Comparison of ENCODE assay signal across 17 mouse cellular contexts in the genomic region with DNA sequence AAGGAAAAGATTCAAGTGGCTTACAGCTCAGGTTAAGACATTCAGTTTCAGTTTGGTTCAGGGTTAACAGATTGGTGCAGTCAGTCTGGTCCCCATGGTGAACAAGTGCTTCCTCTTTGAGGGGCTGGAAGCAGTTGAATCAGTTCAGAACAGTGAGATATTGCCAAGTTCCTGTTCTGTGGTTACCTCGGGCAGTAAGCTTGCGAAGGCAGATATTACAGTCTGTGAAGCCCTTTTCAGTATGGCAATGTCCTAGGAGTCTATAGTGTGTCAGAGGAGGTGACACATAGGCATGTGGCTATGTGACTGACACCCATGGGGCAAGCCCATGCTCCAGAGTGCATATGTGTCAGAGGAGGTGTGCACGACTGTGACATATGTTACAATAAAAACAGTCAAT. TPM values are rescaled to one million over a fixed set of nuclear protein-coding genes. Genes with fewer than 3 reads are reported as not detected.
DNase-seq lines count a peak whose midpoint lies in the region; ATAC-seq and TF ChIP-seq lines count a peak whose summit lies in the region.
"Had no signal": no experiment of that assay in that cellular context is flagged by ENCODE, and none has a peak within 500 bp of the region (broad histone marks: within the 10 kb centered on the region; RNA-seq: fewer than 3 reads in every experiment).

No protein-coding gene starts in this region.

- no peaks in the 10 kb centered on the region for H3K27me3 ChIP-seq in intestine, postnatal 0 days (replicated peaks; ENCODE audit: control insufficient read depth, insufficient read depth, low read length)
- H3K27me3 ChIP-seq in intestine, embryonic 16.5 days (replicated peaks; ENCODE audit: control insufficient read depth, insufficient read depth, low read length), result no peaks in the 10 kb centered on the region
- no peaks in the 10 kb centered on the region for H3K27me3 ChIP-seq in midbrain, postnatal 0 days (ENCODE audit: insufficient read depth, low read length)
- H3K27me3 ChIP-seq: embryonic facial prominence, embryonic 15.5 days; liver, embryonic 15.5 days; midbrain, embryonic 13.5 days; neural tube, embryonic 13.5 days had no signal

- peak; percentile 50; the same call in 1 of the 2 replicates for ATAC-seq in intestine, postnatal 0 days
- ATAC-seq in intestine, embryonic 16.5 days, result no peak
- peak; percentile 48; the same call in 1 of the 2 replicates for ATAC-seq in megakaryocyte-erythroid progenitor cell, adult 5-6 weeks (replicated peaks; ENCODE audit: low FRiP score, low TSS enrichment, poor library complexity, severe bottlenecking)
- ATAC-seq in midbrain, postnatal 0 days (ENCODE audit: low FRiP score), result no peak
- ATAC-seq: CD4-positive, CD25-positive, alpha-beta regulatory T cell, adult 4 months; forebrain, embryonic 14.5 days; midbrain, embryonic 13.5 days had no signal

- TF ChIP-seq CTCF in intestine, postnatal 0 days (IDR thresholded peaks at IDR 0.05; ENCODE audit: low read depth), result no peak
- no peak for TF ChIP-seq CTCF in midbrain, postnatal 0 days (IDR thresholded peaks at IDR 0.05)

- no peak overlapping the region for H3K4me3 ChIP-seq in intestine, postnatal 0 days (ENCODE audit: low read depth, low read length)
- no peak overlapping the region for H3K4me3 ChIP-seq in intestine, embryonic 16.5 days (ENCODE audit: low read length)
- no peak overlapping the region for H3K4me3 ChIP-seq in brown adipose tissue, adult 24 weeks (ENCODE audit: insufficient read depth, low read depth, low read length)
- no peak overlapping the region for H3K4me3 ChIP-seq in midbrain, postnatal 0 days (ENCODE audit: low read depth, low read length)
- H3K4me3 ChIP-seq: embryonic facial prominence, embryonic 15.5 days; liver, embryonic 15.5 days; midbrain, embryonic 13.5 days; neural tube, embryonic 13.5 days had no signal

- no peak overlapping the region for H3K9ac ChIP-seq in intestine, postnatal 0 days (ENCODE audit: low read depth, low read length)
- no peak overlapping the region for H3K9ac ChIP-seq in intestine, embryonic 16.5 days (ENCODE audit: low read depth, low read length)
- H3K9ac ChIP-seq in midbrain, postnatal 0 days (replicated peaks; ENCODE audit: low read length, poor library complexity, severe bottlenecking), result no peak overlapping the region
- H3K9ac ChIP-seq: embryonic facial prominence, embryonic 15.5 days; liver, embryonic 15.5 days; midbrain, embryonic 13.5 days; neural tube, embryonic 13.5 days had no signal

- no peaks in the 10 kb centered on the region for H3K4me1 ChIP-seq in intestine, postnatal 0 days (replicated peaks; ENCODE audit: control insufficient read depth, insufficient read depth, low read length)
- no peaks in the 10 kb centered on the region for H3K4me1 ChIP-seq in intestine, embryonic 16.5 days (ENCODE audit: control insufficient read depth, insufficient read depth, low read length)
- H3K4me1 ChIP-seq in brown adipose tissue, adult 24 weeks (ENCODE audit: control insufficient read depth, insufficient read depth, insufficient read length, low read length), result peaks cover 2% of the 10 kb centered on the region; the same call in 1 of the 2 replicates
- no peaks in the 10 kb centered on the region for H3K4me1 ChIP-seq in midbrain, postnatal 0 days (ENCODE audit: insufficient read depth, low read length)
- H3K4me1 ChIP-seq: embryonic facial prominence, embryonic 15.5 days; liver, embryonic 15.5 days; midbrain, embryonic 13.5 days; neural tube, embryonic 13.5 days had no signal

- DNase-seq in A20 (ENCODE audit: low read depth, low spot score), result peak; percentile 72
- no peak for DNase-seq in midbrain, postnatal 0 days (ENCODE audit: low spot score)
- no peak for DNase-seq in adrenal gland, postnatal 14 days
- DNase-seq: gastrocnemius, postnatal 10 days; kidney, adult 11 months; right cerebral cortex, adult 18-20 months; thymus, adult 18-20 months had no signal

- H3K4me2 ChIP-seq in intestine, postnatal 0 days (replicated peaks; ENCODE audit: low read depth), result no peak overlapping the region
- H3K4me2 ChIP-seq in intestine, embryonic 16.5 days (ENCODE audit: low read depth, low read length), result no peak overlapping the region
- no peak overlapping the region for H3K4me2 ChIP-seq in midbrain, postnatal 0 days (ENCODE audit: low read depth, low read length, poor library complexity, severe bottlenecking)
- H3K4me2 ChIP-seq: embryonic facial prominence, embryonic 15.5 days; liver, embryonic 15.5 days; midbrain, embryonic 13.5 days; neural tube, embryonic 13.5 days had no signal

- H3K27ac ChIP-seq in intestine, postnatal 0 days (ENCODE audit: low read depth, low read length), result peak overlapping the region; percentile 35; the same call in 1 of the 2 replicates
- no peak overlapping the region for H3K27ac ChIP-seq in intestine, embryonic 16.5 days (ENCODE audit: low read length)
- H3K27ac ChIP-seq in brown adipose tissue, adult 24 weeks (replicated peaks; ENCODE audit: low read depth, low read length), result peak overlapping the region; percentile 22; the same call in 1 of the 2 replicates
- H3K27ac ChIP-seq in midbrain, postnatal 0 days (ENCODE audit: low read depth, low read length), result no peak overlapping the region
- H3K27ac ChIP-seq: embryonic facial prominence, embryonic 15.5 days; liver, embryonic 15.5 days; midbrain, embryonic 13.5 days; neural tube, embryonic 13.5 days had no signal

- 77% methylated on average over 3 of the region's 3 CpGs for WGBS in intestine, postnatal 0 days
- WGBS in intestine, embryonic 16.5 days, result 87% methylated on average over 3 of the region's 3 CpGs
- WGBS in midbrain, postnatal 0 days, result 97% methylated on average over 3 of the region's 3 CpGs

- peaks cover 93% of the 10 kb centered on the region for H3K36me3 ChIP-seq in intestine, postnatal 0 days (ENCODE audit: control insufficient read depth, insufficient read depth)
- H3K36me3 ChIP-seq in intestine, embryonic 16.5 days (ENCODE audit: control insufficient read depth, insufficient read depth, low read length), result peaks cover 39% of the 10 kb centered on the region
- H3K36me3 ChIP-seq in midbrain, postnatal 0 days (ENCODE audit: insufficient read depth, low read length), result peaks cover 69% of the 10 kb centered on the region

- H3K9me3 ChIP-seq in intestine, postnatal 0 days (ENCODE audit: control insufficient read depth), result no peaks in the 10 kb centered on the region
- no peaks in the 10 kb centered on the region for H3K9me3 ChIP-seq in intestine, embryonic 16.5 days (ENCODE audit: control insufficient read depth, low read length)
- no peaks in the 10 kb centered on the region for H3K9me3 ChIP-seq in midbrain, postnatal 0 days (ENCODE audit: low read length)
- H3K9me3 ChIP-seq: embryonic facial prominence, embryonic 15.5 days; liver, embryonic 15.5 days; midbrain, embryonic 13.5 days; neural tube, embryonic 13.5 days had no signal

RNA-seq across cellular contexts. Expression of gene Kif1c, which starts 20.2 kb away (rescaled TPM):
- polyA plus RNA-seq in intestine, postnatal 0 days (2015; fragmentation: Nextera tagmentation; extraction: Ambion mirVana), result 4.4 and 5.4 TPM in 2 replicates
- 2.3 and 2.8 TPM in 2 replicates for polyA plus RNA-seq in intestine, embryonic 16.5 days (2015; fragmentation: Nextera tagmentation; extraction: Ambion mirVana)
- polyA plus RNA-seq in brown adipose tissue, adult 24 weeks (2012; ENCODE audit: insufficient read depth, insufficient read length, missing spikeins), result 93.8 and 106 TPM in 2 replicates
- 3.9 and 8.3 TPM in 2 replicates for total RNA-seq in megakaryocyte-erythroid progenitor cell, adult 5-6 weeks (2014; fragmentation: Nextera tagmentation)
- total RNA-seq in megakaryocyte-erythroid progenitor cell, adult 5-6 weeks (2017), result 5.4 and 13.2 TPM in 2 replicates
- 30.9 and 31.7 TPM in 2 replicates for total RNA-seq in midbrain, postnatal 0 days (2014; rRNA removed)
- 1.6 and 1.9 TPM in 2 replicates for polyA plus RNA-seq in midbrain, postnatal 0 days (2015; fragmentation: Nextera tagmentation; extraction: Ambion mirVana)
- 154 and 159 TPM in 2 replicates for total RNA-seq in adrenal gland, postnatal 14 days (2021)

RNA-seq across cellular contexts. Expression of gene Inca1, which starts 20.6 kb away (rescaled TPM):
- 2.8 and 3.3 TPM in 2 replicates for polyA plus RNA-seq in intestine, postnatal 0 days (2015; fragmentation: Nextera tagmentation; extraction: Ambion mirVana)
- polyA plus RNA-seq in intestine, embryonic 16.5 days (2015; fragmentation: Nextera tagmentation; extraction: Ambion mirVana), result 1.4 and 1.8 TPM in 2 replicates
- polyA plus RNA-seq in brown adipose tissue, adult 24 weeks (2012; ENCODE audit: insufficient read depth, insufficient read length, missing spikeins), result 15.7 and 24.0 TPM in 2 replicates
- total RNA-seq in megakaryocyte-erythroid progenitor cell, adult 5-6 weeks (2014; fragmentation: Nextera tagmentation), result 0.69 TPM in 1 of 2 replicates, not detected in the other
- 0.42 TPM in 1 of 2 replicates, not detected in the other for total RNA-seq in megakaryocyte-erythroid progenitor cell, adult 5-6 weeks (2017)
- total RNA-seq in midbrain, postnatal 0 days (2014; rRNA removed), result 1.7 and 4.8 TPM in 2 replicates
- 2.1 and 2.2 TPM in 2 replicates for polyA plus RNA-seq in midbrain, postnatal 0 days (2015; fragmentation: Nextera tagmentation; extraction: Ambion mirVana)
- 15.2 and 15.8 TPM in 2 replicates for total RNA-seq in adrenal gland, postnatal 14 days (2021)

RNA-seq across cellular contexts. Expression of gene Camta2, which starts 32.7 kb away (rescaled TPM):
- polyA plus RNA-seq in intestine, postnatal 0 days (2015; fragmentation: Nextera tagmentation; extraction: Ambion mirVana), result 11.7 and 12.3 TPM in 2 replicates
- 14.2 and 14.4 TPM in 2 replicates for polyA plus RNA-seq in intestine, embryonic 16.5 days (2015; fragmentation: Nextera tagmentation; extraction: Ambion mirVana)
- polyA plus RNA-seq in brown adipose tissue, adult 24 weeks (2012; ENCODE audit: insufficient read depth, insufficient read length, missing spikeins), result 15.8 and 16.3 TPM in 2 replicates
- total RNA-seq in megakaryocyte-erythroid progenitor cell, adult 5-6 weeks (2014; fragmentation: Nextera tagmentation), result 14.6 and 17.4 TPM in 2 replicates
- total RNA-seq in megakaryocyte-erythroid progenitor cell, adult 5-6 weeks (2017), result 0.91 and 7.1 TPM in 2 replicates
- total RNA-seq in midbrain, postnatal 0 days (2014; rRNA removed), result 20.3 and 24.0 TPM in 2 replicates
- 23.6 and 24.5 TPM in 2 replicates for polyA plus RNA-seq in midbrain, postnatal 0 days (2015; fragmentation: Nextera tagmentation; extraction: Ambion mirVana)
- total RNA-seq in adrenal gland, postnatal 14 days (2021), result 38.8 and 41.8 TPM in 2 replicates

RNA-seq across cellular contexts. Expression of gene Zfp3, which starts 43.4 kb away (rescaled TPM):
- polyA plus RNA-seq in intestine, postnatal 0 days (2015; fragmentation: Nextera tagmentation; extraction: Ambion mirVana), result 4.4 and 5.0 TPM in 2 replicates
- 4.8 and 5.3 TPM in 2 replicates for polyA plus RNA-seq in intestine, embryonic 16.5 days (2015; fragmentation: Nextera tagmentation; extraction: Ambion mirVana)
- polyA plus RNA-seq in brown adipose tissue, adult 24 weeks (2012; ENCODE audit: insufficient read depth, insufficient read length, missing spikeins), result 3.5 and 5.5 TPM in 2 replicates
- 3.1 and 5.6 TPM in 2 replicates for total RNA-seq in megakaryocyte-erythroid progenitor cell, adult 5-6 weeks (2014; fragmentation: Nextera tagmentation)
- 1.6 and 3.9 TPM in 2 replicates for total RNA-seq in megakaryocyte-erythroid progenitor cell, adult 5-6 weeks (2017)
- 8.7 and 10.0 TPM in 2 replicates for total RNA-seq in midbrain, postnatal 0 days (2014; rRNA removed)
- polyA plus RNA-seq in midbrain, postnatal 0 days (2015; fragmentation: Nextera tagmentation; extraction: Ambion mirVana), result 9.7 and 10.3 TPM in 2 replicates
- 8.7 and 10.3 TPM in 2 replicates for total RNA-seq in adrenal gland, postnatal 14 days (2021)

RNA-seq across cellular contexts. Expression of gene Spag7, which starts 51.4 kb away (rescaled TPM):
- 61.3 and 66.2 TPM in 2 replicates for polyA plus RNA-seq in intestine, postnatal 0 days (2015; fragmentation: Nextera tagmentation; extraction: Ambion mirVana)
- 132 and 159 TPM in 2 replicates for polyA plus RNA-seq in intestine, embryonic 16.5 days (2015; fragmentation: Nextera tagmentation; extraction: Ambion mirVana)
- 74.7 and 107 TPM in 2 replicates for polyA plus RNA-seq in brown adipose tissue, adult 24 weeks (2012; ENCODE audit: insufficient read depth, insufficient read length, missing spikeins)
- total RNA-seq in megakaryocyte-erythroid progenitor cell, adult 5-6 weeks (2014; fragmentation: Nextera tagmentation), result 61.3 and 88.7 TPM in 2 replicates
- 59.9 and 60.5 TPM in 2 replicates for total RNA-seq in megakaryocyte-erythroid progenitor cell, adult 5-6 weeks (2017)
- 41.9 and 45.3 TPM in 2 replicates for total RNA-seq in midbrain, postnatal 0 days (2014; rRNA removed)
- 125 and 131 TPM in 2 replicates for polyA plus RNA-seq in midbrain, postnatal 0 days (2015; fragmentation: Nextera tagmentation; extraction: Ambion mirVana)
- total RNA-seq in adrenal gland, postnatal 14 days (2021), result 72.5 and 77.1 TPM in 2 replicates

Comparison
In these comparisons a context has a peak if more than half of its experiments do, and no peak if none do; other contexts are left out.
1. ATAC-seq: peak in intestine, postnatal 0 days (single experiment) and megakaryocyte-erythroid progenitor cell, adult 5-6 weeks (single experiment); none in intestine, embryonic 16.5 days (single experiment) and midbrain, postnatal 0 days (single experiment).
2. H3K27ac ChIP-seq: peak in intestine, postnatal 0 days (single experiment) and brown adipose tissue, adult 24 weeks (single experiment); none in intestine, embryonic 16.5 days (single experiment) and midbrain, postnatal 0 days (single experiment).
3. RNA of gene Kif1c, which starts 20.2 kb away (polyA plus RNA-seq): 93.8 to 106 TPM in brown adipose tissue, adult 24 weeks; 4.4 to 5.4 TPM in intestine, postnatal 0 days, 2.3 to 2.8 TPM in intestine, embryonic 16.5 days and 1.6 to 1.9 TPM in midbrain, postnatal 0 days; every median in the first group is over 10 times any median in the second.